Mouse (Mus musculus): ENCODE results near the gene Odaph. TPM values are rescaled to one million over a fixed set of nuclear protein-coding genes. Genes with fewer than 3 reads are reported as not detected.

Odaph gene
- polyA plus RNA-seq, 1 experiment from 2014 or later, result not detected

- H3K9me3 ChIP-seq (ENCODE audit: control insufficient read depth, low read depth, low read length), result no peaks in the 10 kb centered on the region
These were observed 9.9 kb upstream of the Odaph start for GRCm38 (mm10) chr5:91977397-91977770.

GRCm38 (mm10) chr5:91981176-91981840 is 6.0 kb upstream of the Odaph start:
- Histone ChIP-seq H3K4me1 (ENCODE audit: control insufficient read depth, insufficient read depth, low read length) (no peaks in the 10 kb centered on the region), H3K4me3 (ENCODE audit: low read depth, low read length) (no peak overlapping the region), H3K27ac (ENCODE audit: low read length) (no peak overlapping the region), H3K36me3 (ENCODE audit: control insufficient read depth, insufficient read depth, low read length) (no peaks in the 10 kb centered on the region), H3K9me3 (ENCODE audit: control insufficient read depth, low read depth, low read length) (no peaks in the 10 kb centered on the region), H3K9ac (replicated peaks; ENCODE audit: low read depth, low read length) (no peak overlapping the region), H3K4me2 (replicated peaks; ENCODE audit: low read depth, low read length) (no peak overlapping the region), H3K27me3 (ENCODE audit: control insufficient read depth, insufficient read depth, low read length) (no peaks in the 10 kb centered on the region)
- 87% methylated on average over 11 of the region's 11 CpGs for WGBS
- ATAC-seq (ENCODE audit: insufficient number of reproducible peaks, insufficient read depth, low FRiP score, low read depth), result no peak

More at GRCm38 (mm10) chr5:91977397-91977770, 9.9 kb upstream of the Odaph start:
- Histone ChIP-seq H3K4me1 (ENCODE audit: control insufficient read depth, insufficient read depth, low read length) (no peaks in the 10 kb centered on the region), H3K27me3 (ENCODE audit: control insufficient read depth, insufficient read depth, low read length) (no peaks in the 10 kb centered on the region), H3K27ac (ENCODE audit: low read length) (no peak overlapping the region), H3K9ac (replicated peaks; ENCODE audit: low read depth, low read length) (no peak overlapping the region), H3K4me2 (replicated peaks; ENCODE audit: low read depth, low read length) (no peak overlapping the region), H3K4me3 (ENCODE audit: low read depth, low read length) (no peak overlapping the region), H3K36me3 (ENCODE audit: control insufficient read depth, insufficient read depth, low read length) (no peaks in the 10 kb centered on the region)
- ATAC-seq (ENCODE audit: insufficient number of reproducible peaks, insufficient read depth, low FRiP score, low read depth), result no peak
- WGBS, result 80% methylated on average over 2 of the region's 2 CpGs

GRCm38 (mm10) chr5:91983490-91983889 is 3.8 kb upstream of the Odaph start:
- Histone ChIP-seq H3K27ac (ENCODE audit: low read length) (no peak overlapping the region), H3K27me3 (ENCODE audit: control insufficient read depth, insufficient read depth, low read length) (no peaks in the 10 kb centered on the region), H3K36me3 (ENCODE audit: control insufficient read depth, insufficient read depth, low read length) (no peaks in the 10 kb centered on the region), H3K4me1 (ENCODE audit: control insufficient read depth, insufficient read depth, low read length) (no peaks in the 10 kb centered on the region), H3K4me3 (ENCODE audit: low read depth, low read length) (no peak overlapping the region), H3K4me2 (replicated peaks; ENCODE audit: low read depth, low read length) (no peak overlapping the region), H3K9me3 (ENCODE audit: control insufficient read depth, low read depth, low read length) (no peaks in the 10 kb centered on the region), H3K9ac (replicated peaks; ENCODE audit: low read depth, low read length) (no peak overlapping the region)
- ATAC-seq (ENCODE audit: insufficient number of reproducible peaks, insufficient read depth, low FRiP score, low read depth), result no peak
- WGBS, result 64% methylated on average over 2 of the region's 2 CpGs

- no peaks in the 10 kb centered on the region for H3K36me3 ChIP-seq (ENCODE audit: control insufficient read depth, insufficient read depth, low read length)
These were observed 1.6 kb upstream of the Odaph start for GRCm38 (mm10) chr5:91985721-91986120.

GRCm38 (mm10) chr5:91987799-91988198 is 524 bp downstream of the Odaph start:
- 72% methylated on average over 2 of the region's 2 CpGs for WGBS
- Histone ChIP-seq H3K36me3 (ENCODE audit: control insufficient read depth, insufficient read depth, low read length) (no peaks in the 10 kb centered on the region), H3K4me3 (ENCODE audit: low read depth, low read length) (no peak overlapping the region), H3K4me1 (ENCODE audit: control insufficient read depth, insufficient read depth, low read length) (no peaks in the 10 kb centered on the region), H3K27me3 (ENCODE audit: control insufficient read depth, insufficient read depth, low read length) (no peaks in the 10 kb centered on the region), H3K27ac (ENCODE audit: low read length) (no peak overlapping the region), H3K9ac (replicated peaks; ENCODE audit: low read depth, low read length) (no peak overlapping the region), H3K4me2 (replicated peaks; ENCODE audit: low read depth, low read length) (no peak overlapping the region), H3K9me3 (ENCODE audit: control insufficient read depth, low read depth, low read length) (no peaks in the 10 kb centered on the region)
- no peak for ATAC-seq (ENCODE audit: insufficient number of reproducible peaks, insufficient read depth, low FRiP score, low read depth)

More at GRCm38 (mm10) chr5:91985721-91986120, 1.6 kb upstream of the Odaph start:
- Histone ChIP-seq H3K27ac (ENCODE audit: low read length) (no peak overlapping the region), H3K4me3 (ENCODE audit: low read depth, low read length) (no peak overlapping the region), H3K27me3 (ENCODE audit: control insufficient read depth, insufficient read depth, low read length) (no peaks in the 10 kb centered on the region), H3K4me2 (replicated peaks; ENCODE audit: low read depth, low read length) (no peak overlapping the region), H3K9me3 (ENCODE audit: control insufficient read depth, low read depth, low read length) (no peaks in the 10 kb centered on the region), H3K4me1 (ENCODE audit: control insufficient read depth, insufficient read depth, low read length) (no peaks in the 10 kb centered on the region), H3K9ac (replicated peaks; ENCODE audit: low read depth, low read length) (no peak overlapping the region)
- WGBS, result 65% methylated on average over 2 of the region's 2 CpGs
- no peak for ATAC-seq (ENCODE audit: insufficient number of reproducible peaks, insufficient read depth, low FRiP score, low read depth)

GRCm38 (mm10) chr5:91989261-91989660 is 2.0 kb downstream of the Odaph start:
- Histone ChIP-seq H3K4me3 (ENCODE audit: low read depth, low read length) (no peak overlapping the region), H3K27ac (ENCODE audit: low read length) (no peak overlapping the region), H3K27me3 (ENCODE audit: control insufficient read depth, insufficient read depth, low read length) (no peaks in the 10 kb centered on the region), H3K9ac (replicated peaks; ENCODE audit: low read depth, low read length) (no peak overlapping the region), H3K4me1 (ENCODE audit: control insufficient read depth, insufficient read depth, low read length) (no peaks in the 10 kb centered on the region), H3K4me2 (replicated peaks; ENCODE audit: low read depth, low read length) (no peak overlapping the region), H3K9me3 (ENCODE audit: control insufficient read depth, low read depth, low read length) (no peaks in the 10 kb centered on the region), H3K36me3 (ENCODE audit: control insufficient read depth, insufficient read depth, low read length) (no peaks in the 10 kb centered on the region)
- WGBS, result 85% methylated on average over 9 of the region's 9 CpGs
- no peak for ATAC-seq (ENCODE audit: insufficient number of reproducible peaks, insufficient read depth, low FRiP score, low read depth)

- ATAC-seq (ENCODE audit: insufficient number of reproducible peaks, insufficient read depth, low FRiP score, low read depth), result no peak
- Histone ChIP-seq H3K27me3 (ENCODE audit: control insufficient read depth, insufficient read depth, low read length) (no peaks in the 10 kb centered on the region), H3K4me3 (ENCODE audit: low read depth, low read length) (no peak overlapping the region), H3K36me3 (ENCODE audit: control insufficient read depth, insufficient read depth, low read length) (no peaks in the 10 kb centered on the region), H3K9ac (replicated peaks; ENCODE audit: low read depth, low read length) (no peak overlapping the region), H3K9me3 (ENCODE audit: control insufficient read depth, low read depth, low read length) (no peaks in the 10 kb centered on the region), H3K27ac (ENCODE audit: low read length) (no peak overlapping the region), H3K4me1 (ENCODE audit: control insufficient read depth, insufficient read depth, low read length) (no peaks in the 10 kb centered on the region), H3K4me2 (replicated peaks; ENCODE audit: low read depth, low read length) (no peak overlapping the region)
- 70% methylated on average over 6 of the region's 6 CpGs for WGBS
These were observed 4.1 kb downstream of the Odaph start for GRCm38 (mm10) chr5:91991191-91991937.

GRCm38 (mm10) chr5:91993061-91993460 is 5.8 kb downstream of the Odaph start:
- 93% methylated on average over 2 of the region's 2 CpGs for WGBS
- H3K36me3 ChIP-seq (ENCODE audit: control insufficient read depth, insufficient read depth, low read length), result no peaks in the 10 kb centered on the region
- no peak for ATAC-seq (ENCODE audit: insufficient number of reproducible peaks, insufficient read depth, low FRiP score, low read depth)

More at GRCm38 (mm10) chr5:91993061-91993460, 5.8 kb downstream of the Odaph start:
- Histone ChIP-seq H3K4me2 (replicated peaks; ENCODE audit: low read depth, low read length) (no peak overlapping the region), H3K27ac (ENCODE audit: low read length) (no peak overlapping the region), H3K27me3 (ENCODE audit: control insufficient read depth, insufficient read depth, low read length) (no peaks in the 10 kb centered on the region), H3K9me3 (ENCODE audit: control insufficient read depth, low read depth, low read length) (no peaks in the 10 kb centered on the region), H3K4me3 (ENCODE audit: low read depth, low read length) (no peak overlapping the region), H3K9ac (replicated peaks; ENCODE audit: low read depth, low read length) (no peak overlapping the region), H3K4me1 (ENCODE audit: control insufficient read depth, insufficient read depth, low read length) (no peaks in the 10 kb centered on the region)

All from stomach, embryonic 14.5 days (tissue).